Mouse (Mus musculus) MEL (cell line): ENCODE data around the gene Ap5z1. TPM values are rescaled to one million over a fixed set of nuclear protein-coding genes. Genes with fewer than 3 reads are reported as not detected.

Experiments
- DNase-seq: peaks from one replicate; pipeline ENCODE4 v3.0.0; 2011; ENCODE audit warnings: low read depth, low spot score
- H3K27ac ChIP-seq: 2 replicates; pipeline ENCODE4 v1.5.1; 2012; ENCODE audit warnings: low read depth, mild to moderate bottlenecking, control low read depth, low read length, moderate library complexity; ENCODE audit not compliant: control insufficient read depth
- H3K27me3 ChIP-seq, 2 experiments: fragments of 150-350 bp in 1 of 2; sonication (generic) in 1 of 2; 2 replicates each; pipeline ENCODE4 v1.6.1; 2012; ENCODE audit warnings: low read length in 2 of 2, mild to moderate bottlenecking in 2 of 2, improper control_type of control experiment in 1 of 2, moderate library complexity in 1 of 2; ENCODE audit not compliant: insufficient read depth in 2 of 2, control insufficient read depth in 1 of 2
- H3K36me3 ChIP-seq, 2 experiments: 2 replicates each; pipeline ENCODE4 v1.6.1; 2012 to 2014; ENCODE audit warnings: low read length in 2 of 2, improper control_type of control experiment in 1 of 2, inconsistent platforms in 1 of 2, mild to moderate bottlenecking in 1 of 2; ENCODE audit not compliant: insufficient read depth in 2 of 2, control insufficient read depth in 1 of 2
- H3K4me1 ChIP-seq, 2 experiments: fragments of 150-350 bp in 1 of 2; sonication (generic) in 1 of 2; 2 replicates each; pipeline ENCODE4 v1.6.1; 2012; ENCODE audit warnings: low read length in 2 of 2, improper control_type of control experiment in 1 of 2, mild to moderate bottlenecking in 1 of 2; ENCODE audit not compliant: insufficient read depth in 2 of 2, control insufficient read depth in 1 of 2
- H3K4me3 ChIP-seq, 2 experiments: fragments of 150-350 bp in 1 of 2; sonication (generic) in 1 of 2; 2 replicates each; pipeline ENCODE4 v1.5.1; 2012; ENCODE audit warnings: low read depth in 2 of 2, low read length in 2 of 2, mild to moderate bottlenecking in 2 of 2, moderate library complexity in 2 of 2, control low read depth in 1 of 2, improper control_type of control experiment in 1 of 2; ENCODE audit not compliant: control insufficient read depth in 1 of 2, insufficient read depth in 1 of 2
- H3K79me2 ChIP-seq: 2 replicates; pipeline ENCODE4 v1.6.1; 2012; ENCODE audit warnings: mild to moderate bottlenecking, low read length, moderate library complexity; ENCODE audit not compliant: control insufficient read depth, poor library complexity, insufficient read depth
- H3K9ac ChIP-seq: 2 replicates; pipeline ENCODE4 v1.6.1; 2012; ENCODE audit warnings: low read depth, mild to moderate bottlenecking, control low read depth, low read length, moderate library complexity; ENCODE audit not compliant: control insufficient read depth, poor library complexity, severe bottlenecking
- H3K9me3 ChIP-seq: fragments of 150-350 bp; sonication (generic); replicated peaks from 2 replicates; pipeline ENCODE4 v1.6.1; 2012; ENCODE audit warnings: mild to moderate bottlenecking, low read length, improper control_type of control experiment, moderate library complexity; ENCODE audit not compliant: insufficient read depth
- BHLHE40 ChIP-seq: IDR thresholded peaks from 2 replicates; pipeline ENCODE4 v1.6.1; 2012; ENCODE audit warnings: low read depth, mild to moderate bottlenecking, inconsistent platforms, low read length, improper control_type of control experiment, borderline replicate concordance
- CHD1 ChIP-seq: IDR thresholded peaks from 2 replicates; pipeline ENCODE4 v1.6.1; 2012; ENCODE audit warnings: low read depth, mild to moderate bottlenecking, inconsistent platforms, low read length, improper control_type of control experiment
- CHD2 ChIP-seq: IDR thresholded peaks from 2 replicates; pipeline ENCODE4 v1.6.1; 2011; ENCODE audit warnings: low read length, improper control_type of control experiment
- CTCF ChIP-seq, 3 experiments: IDR thresholded peaks in 2 of 3; conservative IDR thresholded peaks in 1 of 3; 2 replicates each; pipeline ENCODE4 v1.5.1; 2011 to 2012; ENCODE audit warnings: low read length in 3 of 3, low read depth in 2 of 3, mild to moderate bottlenecking in 2 of 3, improper control_type of control experiment in 1 of 3, inconsistent platforms in 1 of 3, mixed read lengths in 1 of 3, moderate library complexity in 1 of 3; ENCODE audit not compliant: control insufficient read depth in 1 of 3, insufficient read depth in 1 of 3, poor library complexity in 1 of 3, severe bottlenecking in 1 of 3
- GABPA ChIP-seq: IDR thresholded peaks from 2 replicates; pipeline ENCODE4 v1.6.1; 2012; ENCODE audit warnings: low read depth, mild to moderate bottlenecking, inconsistent platforms, low read length, improper control_type of control experiment, moderate library complexity
- HCFC1 ChIP-seq: IDR thresholded peaks from 2 replicates; pipeline ENCODE4 v1.6.1; 2012; ENCODE audit warnings: low read depth, mild to moderate bottlenecking, inconsistent platforms, low read length, improper control_type of control experiment, moderate library complexity
- JUND ChIP-seq: IDR thresholded peaks from 2 replicates; pipeline ENCODE4 v1.6.1; 2011; ENCODE audit warnings: low read depth, mild to moderate bottlenecking, improper control_type of control experiment, low read length
- MAFK ChIP-seq: IDR thresholded peaks from 2 replicates; pipeline ENCODE4 v1.6.1; 2011; ENCODE audit warnings: low read depth, mild to moderate bottlenecking, low read length, improper control_type of control experiment, borderline replicate concordance
- MAX ChIP-seq: IDR thresholded peaks from 2 replicates; pipeline ENCODE4 v1.6.1; 2011; ENCODE audit warnings: low read length, improper control_type of control experiment
- MXI1 ChIP-seq: IDR thresholded peaks from 2 replicates; pipeline ENCODE4 v1.6.1; 2011; ENCODE audit warnings: mild to moderate bottlenecking, low read depth, low read length, improper control_type of control experiment
- NRF1 ChIP-seq: IDR thresholded peaks from 2 replicates; pipeline ENCODE4 v1.6.1; 2014; ENCODE audit warnings: low read depth, mild to moderate bottlenecking, inconsistent platforms, low read length, improper control_type of control experiment, moderate library complexity; ENCODE audit not compliant: poor library complexity, insufficient read depth, severe bottlenecking
- POLR2AphosphoS5 ChIP-seq: IDR thresholded peaks from 2 replicates; pipeline ENCODE4 v1.6.1; 2012; ENCODE audit warnings: low read depth, borderline replicate concordance, mild to moderate bottlenecking, inconsistent platforms, low read length, moderate library complexity, mixed read lengths
- RCOR1 ChIP-seq: IDR thresholded peaks from 2 replicates; pipeline ENCODE4 v1.6.1; 2012; ENCODE audit warnings: low read depth, mild to moderate bottlenecking, inconsistent platforms, low read length, improper control_type of control experiment
- SIN3A ChIP-seq: IDR thresholded peaks from 2 replicates; pipeline ENCODE4 v1.6.1; 2012; ENCODE audit warnings: low read length, improper control_type of control experiment, inconsistent platforms
- TBP ChIP-seq: IDR thresholded peaks from 2 replicates; pipeline ENCODE4 v1.8.0; 2011; ENCODE audit warnings: low read depth, low read length, improper control_type of control experiment
- TCF12 ChIP-seq: IDR thresholded peaks from 2 replicates; pipeline ENCODE4 v1.6.1; 2014; ENCODE audit warnings: low read depth, mild to moderate bottlenecking, inconsistent platforms, low read length, improper control_type of control experiment, moderate library complexity
- UBTF ChIP-seq: IDR thresholded peaks from 2 replicates; pipeline ENCODE4 v1.6.1; 2012; ENCODE audit warnings: low read depth, mild to moderate bottlenecking, inconsistent platforms, low read length, improper control_type of control experiment, moderate library complexity, borderline replicate concordance; ENCODE audit not compliant: insufficient read depth
- USF2 ChIP-seq, 2 experiments: IDR thresholded peaks; 2 replicates each; pipeline ENCODE4 v1.6.1; 2011 to 2012; ENCODE audit warnings: improper control_type of control experiment in 2 of 2, low read length in 2 of 2, borderline replicate concordance in 1 of 2, inconsistent platforms in 1 of 2, low read depth in 1 of 2, mild to moderate bottlenecking in 1 of 2; ENCODE audit not compliant: insufficient read depth in 1 of 2
- ZC3H11A ChIP-seq: IDR thresholded peaks from 2 replicates; pipeline ENCODE4 v1.6.1; 2012; ENCODE audit warnings: low read depth, mild to moderate bottlenecking, inconsistent platforms, low read length, improper control_type of control experiment
- polyA plus RNA-seq, 2 experiments: library from polyadenylated mRNA; stranded (reverse) in 1 of 2; unstranded in 1 of 2; fragments of >175 nt in 1 of 2; fragments of >200 nt in 1 of 2; gene quantifications; 2 replicates each; pipeline versions ENCODE4 v1.2.1 to v1.2.4; 2012; ENCODE audit warnings: low replicate concordance in 2 of 2, low read depth in 1 of 2; ENCODE audit not compliant: insufficient read length in 2 of 2, insufficient read depth in 1 of 2, missing spikeins in 1 of 2
- total RNA-seq: library from RNA; depleted of rRNA; stranded (reverse); fragments of 300-350 nt; gene quantifications from 2 replicates; pipeline ENCODE4 v1.2.3, GENCODE M21; 2012

Ap5z1 gene
- total and polyA plus RNA-seq, 3 experiments: 4.4 to 13.5 TPM; not detected in 1

- Histone ChIP-seq H3K36me3 (0 out of 4 replicates have a peak, but pooled peaks cover 0 to 2% of the 10 kb centered on the region in 2 experiments), H3K9me3 (no peaks in the 10 kb centered on the region), H3K79me2 (peaks cover 2% of the 10 kb centered on the region; the same call in 1 of the 2 replicates), H3K4me3 (no peak overlapping the region), H3K9ac (no peak overlapping the region), H3K4me1 (peaks cover 0 to 1% of the 10 kb centered on the region in 2 experiments; a peak in 2 of 4 replicates), H3K27ac (no peak overlapping the region), H3K27me3 (no peaks in the 10 kb centered on the region)
- DNase-seq: no peak
- TF ChIP-seq ZC3H11A (no peak), UBTF (no peak), TBP (no peak), MAFK (no peak)
Observed at GRCm38 (mm10) chr5:142459834-142460233, 3.9 kb upstream of the Ap5z1 start.

- no peak overlapping the region for H3K27ac ChIP-seq
- no peaks in the 10 kb centered on the region for H3K9me3 ChIP-seq
- 0 out of 4 replicates have a peak, but pooled peaks cover 0 to 2% of the 10 kb centered on the region in 2 experiments for H3K36me3 ChIP-seq
- H3K27me3 ChIP-seq: no peaks in the 10 kb centered on the region
- no peak overlapping the region for H3K4me3 ChIP-seq
- no peak overlapping the region for H3K9ac ChIP-seq
- TF ChIP-seq SIN3A (no peak), GABPA (no peak), CHD2 (no peak), UBTF (no peak), MAX (no peak), CTCF (IDR thresholded peaks at IDR 0.05 in 2 of 3, conservative IDR thresholded peaks at IDR 0.05 in 1 of 3; ENCODE audit: control insufficient read depth in 1 of 3, insufficient read depth in 1 of 3, low read depth in 2 of 3, low read length in 3 of 3, poor library complexity in 1 of 3, severe bottlenecking in 1 of 3) (no peak), TBP (no peak), CHD1 (no peak), TCF12 (no peak), BHLHE40 (no peak), MXI1 (no peak), HCFC1 (no peak), RCOR1 (no peak), JUND (no peak), USF2 (IDR thresholded peaks at IDR 0.05; ENCODE audit: borderline replicate concordance in 1 of 2, insufficient read depth in 1 of 2, low read depth in 1 of 2, low read length in 2 of 2) (no peak), POLR2AphosphoS5 (no peak), NRF1 (no peak)
- H3K4me1 ChIP-seq: peaks cover 0 to 8% of the 10 kb centered on the region in 2 experiments; a peak in 2 of 4 replicates
- no peak for DNase-seq
- H3K79me2 ChIP-seq: peaks cover 2% of the 10 kb centered on the region; the same call in 1 of the 2 replicates
Observed at GRCm38 (mm10) chr5:142461942-142462640, 1.7 kb upstream of the Ap5z1 start.
